Mouse (Mus musculus) limb, embryonic 13.5 days (tissue): ENCODE data around the gene Agxt2. TPM values are rescaled to one million over a fixed set of nuclear protein-coding genes. Genes with fewer than 3 reads are reported as not detected.

Experiments used
- ATAC-seq: fragments of 200-750 bp; cut with Nextera tagmentation; 2 replicates; pipeline ENCODE4 v1.8.0; 2017; ENCODE audit warnings: low read depth, moderate number of reproducible peaks, moderate TSS enrichment; ENCODE audit not compliant: low FRiP score
- H3K27ac ChIP-seq: fragments of 300-500 bp; sonication (generic); 2 replicates; pipeline ENCODE4 v1.5.1; 2015; ENCODE audit warnings: inconsistent platforms, mild to moderate bottlenecking, moderate library complexity
- H3K27me3 ChIP-seq: fragments of 300-500 bp; sonication (generic); 2 replicates; pipeline ENCODE4 v1.6.1; 2015; ENCODE audit warnings: mild to moderate bottlenecking, inconsistent platforms
- H3K36me3 ChIP-seq: fragments of 300-500 bp; sonication (generic); 2 replicates; pipeline ENCODE4 v1.6.1; 2015; ENCODE audit warnings: inconsistent platforms, mild to moderate bottlenecking, moderate library complexity
- H3K4me1 ChIP-seq: fragments of 300-500 bp; sonication (generic); 2 replicates; pipeline ENCODE4 v1.6.1; 2015; ENCODE audit warnings: inconsistent platforms
- H3K4me2 ChIP-seq: fragments of 300-500 bp; sonication (generic); replicated peaks from 2 replicates; pipeline ENCODE4 v1.6.1; 2015; ENCODE audit warnings: inconsistent platforms, mild to moderate bottlenecking, moderate library complexity
- H3K4me3 ChIP-seq: fragments of 300-500 bp; sonication (generic); 2 replicates; pipeline ENCODE4 v1.5.1; 2015; ENCODE audit warnings: moderate library complexity, mild to moderate bottlenecking, inconsistent platforms
- H3K9ac ChIP-seq: fragments of 300-500 bp; sonication (generic); 2 replicates; pipeline ENCODE4 v1.6.1; 2015; ENCODE audit warnings: mild to moderate bottlenecking, inconsistent platforms
- H3K9me3 ChIP-seq: fragments of 300-500 bp; sonication (generic); 2 replicates; pipeline ENCODE4 v1.6.1; 2016; ENCODE audit warnings: inconsistent platforms
- WGBS: fragments of 180-500 bp; shearing (Covaris S2); methylation state at CpG from one replicate; pipeline ENCODE4 v1.1.7; 2015; 5-methylcytosine and 5-hydroxymethylcytosine counted together
- polyA plus RNA-seq: library from polyadenylated mRNA; unstranded; fragments of >200 nt; fragmentation: Nextera tagmentation; extraction: Ambion mirVana; gene quantifications from 2 replicates; pipeline ENCODE4 v1.2.1, GENCODE M21; 2015

Gene Agxt2
- polyA plus RNA-seq, 1 experiment from 2014 or later: not detected

- no peak overlapping the region for H3K27ac ChIP-seq
- no peak overlapping the region for H3K9ac ChIP-seq
- no peaks in the 10 kb centered on the region for H3K4me1 ChIP-seq
- no peaks in the 10 kb centered on the region for H3K9me3 ChIP-seq
- no peaks in the 10 kb centered on the region for H3K27me3 ChIP-seq
- H3K4me2 ChIP-seq: no peak overlapping the region
- no peak for ATAC-seq
- H3K36me3 ChIP-seq: no peaks in the 10 kb centered on the region
- H3K4me3 ChIP-seq: no peak overlapping the region
- WGBS: 90% methylated on average over 3 of the region's 3 CpGs
Observed at GRCm38 (mm10) chr15:10379757-10380458, 21.6 kb downstream of the Agxt2 start.

GRCm38 (mm10) chr15:10387263-10387662 is 28.9 kb downstream of the Agxt2 start:
- H3K9ac ChIP-seq: no peak overlapping the region
- no peaks in the 10 kb centered on the region for H3K4me1 ChIP-seq
- no peak overlapping the region for H3K4me3 ChIP-seq
- no peak for ATAC-seq
- 70% methylated on average over 2 of the region's 2 CpGs for WGBS
- H3K27ac ChIP-seq: no peak overlapping the region
- no peak overlapping the region for H3K4me2 ChIP-seq
- no peaks in the 10 kb centered on the region for H3K27me3 ChIP-seq
- no peaks in the 10 kb centered on the region for H3K9me3 ChIP-seq
- H3K36me3 ChIP-seq: no peaks in the 10 kb centered on the region

GRCm38 (mm10) chr15:10399795-10400194 is 41.5 kb downstream of the Agxt2 start:
- H3K4me3 ChIP-seq: no peak overlapping the region
- H3K27me3 ChIP-seq: no peaks in the 10 kb centered on the region
- no peak for ATAC-seq
- H3K4me1 ChIP-seq: no peaks in the 10 kb centered on the region
- 69% methylated on average over 2 of the region's 2 CpGs for WGBS
- H3K9me3 ChIP-seq: no peaks in the 10 kb centered on the region
- H3K4me2 ChIP-seq: no peak overlapping the region
- no peak overlapping the region for H3K9ac ChIP-seq
- H3K36me3 ChIP-seq: no peaks in the 10 kb centered on the region
- H3K27ac ChIP-seq: no peak overlapping the region

GRCm38 (mm10) chr15:10400415-10400814 is 42.1 kb downstream of the Agxt2 start:
- no peak overlapping the region for H3K4me3 ChIP-seq
- H3K27ac ChIP-seq: no peak overlapping the region
- ATAC-seq: no peak
- H3K9me3 ChIP-seq: no peaks in the 10 kb centered on the region
- no peaks in the 10 kb centered on the region for H3K4me1 ChIP-seq
- no peak overlapping the region for H3K9ac ChIP-seq
- H3K4me2 ChIP-seq: no peak overlapping the region
- WGBS: 76% methylated on average over 3 of the region's 3 CpGs
- no peaks in the 10 kb centered on the region for H3K27me3 ChIP-seq
- no peaks in the 10 kb centered on the region for H3K36me3 ChIP-seq

GRCm38 (mm10) chr15:10409842-10410241 is 51.5 kb downstream of the Agxt2 start:
- Histone ChIP-seq H3K27me3 (no peaks in the 10 kb centered on the region), H3K4me1 (no peaks in the 10 kb centered on the region), H3K9ac (no peak overlapping the region), H3K4me2 (no peak overlapping the region), H3K36me3 (no peaks in the 10 kb centered on the region), H3K4me3 (no peak overlapping the region), H3K9me3 (no peaks in the 10 kb centered on the region), H3K27ac (no peak overlapping the region)
- WGBS: 80% methylated on average over 3 of the region's 3 CpGs
- no peak for ATAC-seq

- no peaks in the 10 kb centered on the region for H3K27me3 ChIP-seq
- ATAC-seq: no peak
- no peaks in the 10 kb centered on the region for H3K4me1 ChIP-seq
- no peaks in the 10 kb centered on the region for H3K36me3 ChIP-seq
- no peak overlapping the region for H3K4me3 ChIP-seq
- no peak overlapping the region for H3K27ac ChIP-seq
- H3K9ac ChIP-seq: no peak overlapping the region
- H3K9me3 ChIP-seq: no peaks in the 10 kb centered on the region
- WGBS: 91% methylated on average over 2 of the region's 2 CpGs
- no peak overlapping the region for H3K4me2 ChIP-seq
Observed at GRCm38 (mm10) chr15:10410881-10411280, 52.5 kb downstream of the Agxt2 start.

GRCm38 (mm10) chr15:10413656-10414055 is 55.3 kb downstream of the Agxt2 start:
- no peak overlapping the region for H3K9ac ChIP-seq
- no peak overlapping the region for H3K4me3 ChIP-seq
- no peak for ATAC-seq
- H3K27me3 ChIP-seq: no peaks in the 10 kb centered on the region
- no peaks in the 10 kb centered on the region for H3K9me3 ChIP-seq
- H3K4me1 ChIP-seq: no peaks in the 10 kb centered on the region
- H3K27ac ChIP-seq: no peak overlapping the region
- WGBS: 86% methylated on average over 6 of the region's 6 CpGs
- H3K36me3 ChIP-seq: no peaks in the 10 kb centered on the region
- no peak overlapping the region for H3K4me2 ChIP-seq

GRCm38 (mm10) chr15:10421138-10421784 is 62.9 kb downstream of the Agxt2 start:
- no peak overlapping the region for H3K4me3 ChIP-seq
- no peak overlapping the region for H3K4me2 ChIP-seq
- H3K36me3 ChIP-seq: no peaks in the 10 kb centered on the region
- no peak overlapping the region for H3K9ac ChIP-seq
- no peaks in the 10 kb centered on the region for H3K4me1 ChIP-seq
- no peak overlapping the region for H3K27ac ChIP-seq
- no peaks in the 10 kb centered on the region for H3K27me3 ChIP-seq
- WGBS: 34% methylated on average over 7 of the region's 7 CpGs
- ATAC-seq: no peak
- H3K9me3 ChIP-seq: no peaks in the 10 kb centered on the region

- Histone ChIP-seq H3K36me3 (no peaks in the 10 kb centered on the region), H3K9me3 (no peaks in the 10 kb centered on the region), H3K27me3 (no peaks in the 10 kb centered on the region), H3K4me1 (no peaks in the 10 kb centered on the region), H3K4me2 (no peak overlapping the region), H3K27ac (no peak overlapping the region), H3K9ac (no peak overlapping the region), H3K4me3 (no peak overlapping the region)
- 77% methylated on average over 1 of the region's 1 CpGs for WGBS
- no peak for ATAC-seq
Observed at GRCm38 (mm10) chr15:10421785-10422144, 63.4 kb downstream of the Agxt2 start.

- Histone ChIP-seq H3K4me1 (no peaks in the 10 kb centered on the region), H3K27me3 (no peaks in the 10 kb centered on the region), H3K36me3 (no peaks in the 10 kb centered on the region), H3K4me2 (no peak overlapping the region), H3K9ac (no peak overlapping the region), H3K4me3 (no peak overlapping the region), H3K9me3 (no peaks in the 10 kb centered on the region), H3K27ac (no peak overlapping the region)
- 86% methylated on average over 6 of the region's 6 CpGs for WGBS
- no peak for ATAC-seq
Observed at GRCm38 (mm10) chr15:10426124-10426523, 67.8 kb downstream of the Agxt2 start.

GRCm38 (mm10) chr15:10426545-10427266 is 68.4 kb downstream of the Agxt2 start:
- no peak for ATAC-seq
- Histone ChIP-seq H3K4me1 (no peaks in the 10 kb centered on the region), H3K27ac (no peak overlapping the region), H3K9me3 (no peaks in the 10 kb centered on the region), H3K4me3 (no peak overlapping the region), H3K9ac (no peak overlapping the region), H3K4me2 (no peak overlapping the region), H3K27me3 (no peaks in the 10 kb centered on the region), H3K36me3 (no peaks in the 10 kb centered on the region)
- WGBS: 86% methylated on average over 13 of the region's 13 CpGs

- Histone ChIP-seq H3K27ac (no peak overlapping the region), H3K4me2 (no peak overlapping the region), H3K4me1 (no peaks in the 10 kb centered on the region), H3K27me3 (no peaks in the 10 kb centered on the region), H3K9ac (no peak overlapping the region), H3K36me3 (peaks cover 9% of the 10 kb centered on the region; the same call in 1 of the 2 replicates), H3K9me3 (peaks cover 7% of the 10 kb centered on the region; the same call in 1 of the 2 replicates), H3K4me3 (no peak overlapping the region)
- ATAC-seq: no peak
- 90% methylated on average over 1 of the region's 1 CpGs for WGBS
Observed at GRCm38 (mm10) chr15:10436893-10437292, 78.6 kb downstream of the Agxt2 start.
